In genomic region chr6:72222271-72222724, GRCm38 (mm10) we compare ENCODE assay signal across 11 mouse cellular contexts. TPM values are rescaled to one million over a fixed set of nuclear protein-coding genes. Genes with fewer than 3 reads are reported as not detected.
A peak's percentile ranks its signal among the peaks of the same experiment; 100 is the strongest.
DNase-seq lines count a peak whose midpoint lies in the region; ATAC-seq and TF ChIP-seq lines count a peak whose summit lies in the region.
"Had no signal": no experiment of that assay in that cellular context is flagged by ENCODE, and none has a peak within 500 bp of the region (broad histone marks: within the 10 kb centered on the region; RNA-seq: fewer than 3 reads in every experiment).

No protein-coding gene starts in this region.

- peaks cover 74% of the 10 kb centered on the region for H3K4me1 ChIP-seq in lung, embryonic 15.5 days
- H3K4me1 ChIP-seq in forebrain, embryonic 11.5 days (replicated peaks; ENCODE audit: control insufficient read depth, insufficient read depth, low read length) = peaks cover 44% of the 10 kb centered on the region
- peaks cover 73% of the 10 kb centered on the region for H3K4me1 ChIP-seq in limb, embryonic 10.5 days
- H3K4me1 ChIP-seq in stomach, embryonic 14.5 days (ENCODE audit: control insufficient read depth, insufficient read depth, low read length) = peaks cover 47% of the 10 kb centered on the region
- 0 out of 2 replicates have a peak, but pooled peaks cover 3% of the 10 kb centered on the region for H3K4me1 ChIP-seq in thymus, adult 2 months (replicated peaks; ENCODE audit: control insufficient read depth, insufficient read depth, low read length)

- WGBS in lung, embryonic 15.5 days = 13% methylated on average over 11 of the region's 11 CpGs
- under 1% methylated on average over 11 of the region's 11 CpGs for WGBS in forebrain, embryonic 11.5 days
- whole genome bisulfite sequencing in limb, embryonic 10.5 days = under 1% methylated on average over 11 of the region's 11 CpGs
- 13% methylated on average over 11 of the region's 11 CpGs for WGBS in stomach, embryonic 14.5 days
- 48% methylated on average over 11 of the region's 11 CpGs for WGBS in thymus, adult 2 months

- H3K36me3 ChIP-seq in lung, embryonic 15.5 days = 0 out of 2 replicates have a peak, but pooled peaks cover 3% of the 10 kb centered on the region
- H3K36me3 ChIP-seq in forebrain, embryonic 11.5 days (ENCODE audit: control insufficient read depth, insufficient read depth, low read length) = no peaks in the 10 kb centered on the region
- peaks cover 19% of the 10 kb centered on the region; the same call in 1 of the 2 replicates for H3K36me3 ChIP-seq in limb, embryonic 10.5 days
- H3K36me3 ChIP-seq in stomach, embryonic 14.5 days (ENCODE audit: control insufficient read depth, insufficient read depth, low read length) = no peaks in the 10 kb centered on the region
- H3K36me3 ChIP-seq in thymus, adult 2 months (ENCODE audit: control insufficient read depth, insufficient read depth, low read length) = no peaks in the 10 kb centered on the region
- H3K36me3 ChIP-seq: G1E had no signal

- no peak for TF ChIP-seq CTCF in thymus, adult 2 months (IDR thresholded peaks at IDR 0.05; ENCODE audit: borderline replicate concordance, control insufficient read depth, extremely low read depth, insufficient read depth, low read length, poor library complexity)

- no peaks in the 10 kb centered on the region for H3K27me3 ChIP-seq in lung, embryonic 15.5 days
- peaks cover 4% of the 10 kb centered on the region; the same call in 1 of the 2 replicates for H3K27me3 ChIP-seq in forebrain, embryonic 11.5 days (ENCODE audit: control insufficient read depth, insufficient read depth, low read length)
- peaks cover 14% of the 10 kb centered on the region; the same call in 1 of the 2 replicates for H3K27me3 ChIP-seq in limb, embryonic 10.5 days (ENCODE audit: low read depth, poor library complexity, severe bottlenecking)
- H3K27me3 ChIP-seq in stomach, embryonic 14.5 days (ENCODE audit: control insufficient read depth, insufficient read depth, low read length) = no peaks in the 10 kb centered on the region
- no peaks in the 10 kb centered on the region; the same call in 1 of the 2 replicates for H3K27me3 ChIP-seq in thymus, adult 2 months (ENCODE audit: control insufficient read depth, insufficient read depth, low read length)

- no peak overlapping the region for H3K27ac ChIP-seq in lung, embryonic 15.5 days
- peak overlapping the region; percentile 77 for H3K27ac ChIP-seq in forebrain, embryonic 11.5 days (ENCODE audit: low read depth, low read length)
- peak overlapping the region; percentile 81 for H3K27ac ChIP-seq in limb, embryonic 10.5 days
- H3K27ac ChIP-seq in stomach, embryonic 14.5 days (ENCODE audit: low read length) = peak overlapping the region; percentile 17; the same call in 1 of the 2 replicates
- no peak overlapping the region for H3K27ac ChIP-seq in thymus, adult 2 months (ENCODE audit: control insufficient read depth, insufficient read depth, low read length)

- no peak for DNase-seq in lung, postnatal 14 days
- DNase-seq in forebrain, embryonic 11.5 days (ENCODE audit: low spot score) = peak; percentile 89
- peak; percentile 72 for DNase-seq in limb, embryonic 10.5 days (ENCODE audit: low spot score)
- no peak for DNase-seq in thymus, adult 2 months
- DNase-seq in layer of hippocampus, postnatal 10 days (ENCODE audit: low spot score in 2 of 2) = no peak
- no peak for DNase-seq in cerebellum, adult 11-12 months

- no peak for TF ChIP-seq POLR2A in thymus, adult 2 months (IDR thresholded peaks at IDR 0.05; ENCODE audit: control insufficient read depth, extremely low read depth, insufficient read depth, low read length, poor library complexity)

- H3K4me2 ChIP-seq in lung, embryonic 15.5 days = peak overlapping the region; percentile 11
- H3K4me2 ChIP-seq in forebrain, embryonic 11.5 days (ENCODE audit: low read depth, low read length, severe bottlenecking) = peak overlapping the region; percentile 35
- H3K4me2 ChIP-seq in stomach, embryonic 14.5 days (replicated peaks; ENCODE audit: low read depth, low read length) = 0 out of 2 replicates have a peak overlapping the region, but pooled peaks have one; percentile 8
- H3K4me2 ChIP-seq: liver, embryonic 11.5 days had no signal

- peak overlapping the region; percentile 20; the same call in 1 of the 2 replicates for H3K9ac ChIP-seq in lung, embryonic 15.5 days
- H3K9ac ChIP-seq in forebrain, embryonic 11.5 days (ENCODE audit: low read length) = 0 out of 2 replicates have a peak overlapping the region, but pooled peaks have one; percentile 13
- no peak overlapping the region for H3K9ac ChIP-seq in stomach, embryonic 14.5 days (replicated peaks; ENCODE audit: low read depth, low read length)

- H3K9me3 ChIP-seq in lung, embryonic 15.5 days = no peaks in the 10 kb centered on the region
- H3K9me3 ChIP-seq in forebrain, embryonic 11.5 days (ENCODE audit: control insufficient read depth, low read length) = no peaks in the 10 kb centered on the region
- no peaks in the 10 kb centered on the region for H3K9me3 ChIP-seq in limb, embryonic 10.5 days (replicated peaks)
- H3K9me3 ChIP-seq in stomach, embryonic 14.5 days (ENCODE audit: control insufficient read depth, low read depth, low read length) = no peaks in the 10 kb centered on the region
- H3K9me3 ChIP-seq: G1E had no signal

- 0 out of 2 replicates have a peak overlapping the region, but pooled peaks have one; percentile 0 for H3K4me3 ChIP-seq in lung, embryonic 15.5 days
- no peak overlapping the region for H3K4me3 ChIP-seq in forebrain, embryonic 11.5 days (ENCODE audit: low read depth, low read length)
- H3K4me3 ChIP-seq in limb, embryonic 10.5 days = peak overlapping the region; percentile 28
- no peak overlapping the region for H3K4me3 ChIP-seq in stomach, embryonic 14.5 days (ENCODE audit: low read depth, low read length)
- H3K4me3 ChIP-seq in thymus, adult 2 months (ENCODE audit: control insufficient read depth, insufficient read depth, low read length) = no peak overlapping the region

- ATAC-seq in lung, embryonic 15.5 days (ENCODE audit: borderline replicate concordance, extremely low read depth, low FRiP score, low TSS enrichment) = no peak
- ATAC-seq in forebrain, embryonic 11.5 days (replicated peaks; ENCODE audit: low FRiP score) = peak; percentile 88
- ATAC-seq in stomach, embryonic 14.5 days (ENCODE audit: insufficient number of reproducible peaks, insufficient read depth, low FRiP score, low read depth) = 0 out of 2 replicates have a peak, but pooled peaks have one; percentile 25

RNA-seq across cellular contexts. Expression of gene Atoh8, which starts 13.1 kb away (rescaled TPM):
- polyA plus RNA-seq in lung, embryonic 15.5 days (2015; fragmentation: Nextera tagmentation; extraction: Ambion mirVana) = 25.4 and 27.8 TPM in 2 replicates
- polyA plus RNA-seq in forebrain, embryonic 11.5 days (2014; fragmentation: Nextera tagmentation; extraction: Ambion mirVana) = 10.8 and 11.8 TPM in 2 replicates
- 24.9 and 28.0 TPM in 2 replicates for polyA plus RNA-seq in limb, embryonic 10.5 days (2016; fragmentation: Nextera tagmentation; extraction: Ambion mirVana)
- polyA plus RNA-seq in stomach, embryonic 14.5 days (2014; fragmentation: Nextera tagmentation; extraction: Ambion mirVana) = 7.9 and 9.9 TPM in 2 replicates
- polyA plus RNA-seq in thymus, adult 2 months (2012; rRNA removed) = 3.6 and 3.8 TPM in 2 replicates
- 1 to 10 TPM; 2.6 to 3.0 TPM for total RNA-seq in layer of hippocampus, postnatal 10 days (2021)
- total RNA-seq: G1E; neutrophil, adult 5-6 weeks had no signal

Comparison
In these comparisons a context has a peak if more than half of its experiments do, and no peak if none do; other contexts are left out.
1. H3K27ac ChIP-seq: peak in forebrain, embryonic 11.5 days (single experiment), limb, embryonic 10.5 days (single experiment) and stomach, embryonic 14.5 days (single experiment); none in lung, embryonic 15.5 days (single experiment) and thymus, adult 2 months (single experiment).
2. H3K4me3 ChIP-seq: peak in lung, embryonic 15.5 days (single experiment) and limb, embryonic 10.5 days (single experiment); none in forebrain, embryonic 11.5 days (single experiment), stomach, embryonic 14.5 days (single experiment) and thymus, adult 2 months (single experiment).
3. DNase-seq: peak in forebrain, embryonic 11.5 days (single experiment) and limb, embryonic 10.5 days (single experiment); none in lung, postnatal 14 days (single experiment), thymus, adult 2 months (single experiment), layer of hippocampus, postnatal 10 days (0 of 2) and cerebellum, adult 11-12 months (single experiment).
4. Peak in every context shown above with its lines, with median percentiles within 50 percentile points of each other: H3K4me2 ChIP-seq.